Mouse (Mus musculus) spleen, adult 2 months (tissue): ENCODE measurements around the gene Dock4. TPM values are rescaled to one million over a fixed set of nuclear protein-coding genes. Genes with fewer than 3 reads are reported as not detected.
A peak's percentile ranks its signal among the peaks of the same experiment; 100 is the strongest.

Experiments used
- DNase-seq, 2 experiments: peaks; one replicate each; pipeline versions ENCODE4 v3.0.0 to v3.0.0-alpha.2; 2012 to 2021; ENCODE audit warnings: low spot score in 2 of 2, low read depth in 1 of 2
- H3K27ac ChIP-seq: fragments of 200-500 bp; 2 replicates; pipeline ENCODE4 v1.5.1; 2012; ENCODE audit warnings: low read length, inconsistent platforms; ENCODE audit not compliant: insufficient read depth
- H3K27me3 ChIP-seq: fragments of 200-500 bp; 2 replicates; pipeline ENCODE4 v1.6.1; 2012; ENCODE audit warnings: mild to moderate bottlenecking, moderate library complexity, low read length, inconsistent platforms; ENCODE audit not compliant: control insufficient read depth, insufficient read depth
- H3K36me3 ChIP-seq: fragments of 200-500 bp; 2 replicates; pipeline ENCODE4 v1.6.1; 2012; ENCODE audit warnings: mild to moderate bottlenecking, low read length, inconsistent platforms; ENCODE audit not compliant: control insufficient read depth, insufficient read depth
- H3K4me1 ChIP-seq: fragments of 200-500 bp; 2 replicates; pipeline ENCODE4 v1.6.1; 2011; ENCODE audit warnings: inconsistent platforms; ENCODE audit not compliant: control insufficient read depth, insufficient read depth, insufficient read length
- H3K4me3 ChIP-seq: fragments of 200-500 bp; 2 replicates; pipeline ENCODE4 v1.5.1; 2011; ENCODE audit warnings: mild to moderate bottlenecking, inconsistent platforms; ENCODE audit not compliant: insufficient read depth, insufficient read length; ENCODE audit errors: extremely low read depth
- CTCF ChIP-seq: fragments of 200-500 bp; IDR thresholded peaks from 2 replicates; pipeline ENCODE4 v1.5.1; 2011; ENCODE audit warnings: mild to moderate bottlenecking, inconsistent platforms; ENCODE audit not compliant: insufficient read depth, insufficient read length, insufficient replicate concordance; ENCODE audit errors: extremely low read depth
- POLR2A ChIP-seq: fragments of 200-500 bp; IDR thresholded peaks from 2 replicates; pipeline ENCODE4 v1.6.1; 2011; ENCODE audit warnings: low read depth, low read length, inconsistent platforms
- WGBS: fragments of 180-500 bp; shearing (Covaris S2); methylation state at CpG from one replicate; pipeline ENCODE4 v1.1.7; 2018; 5-methylcytosine and 5-hydroxymethylcytosine counted together
- polyA plus RNA-seq: library from polyadenylated mRNA; depleted of rRNA; stranded (reverse); fragments of >200 nt; gene quantifications from 2 replicates; pipeline ENCODE4 v1.2.3, GENCODE M21; 2012

Dock4 gene
- polyA plus RNA-seq, 1 experiment, result 2.3 TPM

- no peak for DNase-seq
- H3K27ac ChIP-seq, result peak overlapping the region; percentile 15; the same call in 1 of the 2 replicates
- TF ChIP-seq CTCF (no peak), POLR2A (no peak)
Measured at GRCm38 (mm10) chr12:40445206-40445605, 546 bp upstream of the Dock4 start.

GRCm38 (mm10) chr12:40446450-40447381, 964 bp downstream of the Dock4 start:
- WGBS, result under 1% methylated on average over 44 of the region's 44 CpGs
- no peak for DNase-seq
- peaks cover 6% of the 10 kb centered on the region; the same call in 1 of the 2 replicates for H3K4me1 ChIP-seq
- peak overlapping the region; percentile 2; the same call in 1 of the 2 replicates for H3K27ac ChIP-seq
- H3K4me3 ChIP-seq, result peak overlapping the region; percentile 74
- peaks cover 10% of the 10 kb centered on the region for H3K27me3 ChIP-seq
- no peak for TF ChIP-seq POLR2A
- no peak for TF ChIP-seq CTCF
- H3K36me3 ChIP-seq, result no peaks in the 10 kb centered on the region

More at GRCm38 (mm10) chr12:40445206-40445605, 546 bp upstream of the Dock4 start:
- peaks cover 6% of the 10 kb centered on the region; the same call in 1 of the 2 replicates for H3K4me1 ChIP-seq
- peak overlapping the region; percentile 96 for H3K4me3 ChIP-seq
- H3K27me3 ChIP-seq, result peaks cover 10% of the 10 kb centered on the region
- WGBS, result under 1% methylated on average over 16 of the region's 16 CpGs
- H3K36me3 ChIP-seq, result no peaks in the 10 kb centered on the region

- Histone ChIP-seq H3K4me1 (peaks cover 6% of the 10 kb centered on the region; the same call in 1 of the 2 replicates), H3K27ac (no peak overlapping the region), H3K4me3 (no peak overlapping the region), H3K36me3 (no peaks in the 10 kb centered on the region), H3K27me3 (peaks cover 10% of the 10 kb centered on the region)
- no peak for TF ChIP-seq CTCF
- TF ChIP-seq POLR2A, result no peak
- 22% methylated on average over 10 of the region's 10 CpGs for WGBS
- no peak for DNase-seq
Measured at GRCm38 (mm10) chr12:40447561-40448355, 2.0 kb downstream of the Dock4 start.

- 91% methylated on average over 9 of the region's 9 CpGs for WGBS
- no peak overlapping the region for H3K4me3 ChIP-seq
- TF ChIP-seq POLR2A (no peak), CTCF (no peak)
Measured at GRCm38 (mm10) chr12:40449119-40449795, 3.5 kb downstream of the Dock4 start.

GRCm38 (mm10) chr12:40456517-40456916, 10.8 kb downstream of the Dock4 start:
- Histone ChIP-seq H3K4me1 (no peaks in the 10 kb centered on the region), H3K27ac (no peak overlapping the region), H3K27me3 (no peaks in the 10 kb centered on the region; the same call in 1 of the 2 replicates), H3K36me3 (no peaks in the 10 kb centered on the region), H3K4me3 (no peak overlapping the region)
- WGBS, result 91% methylated on average over 2 of the region's 2 CpGs
- DNase-seq, result no peak
- TF ChIP-seq CTCF (no peak), POLR2A (no peak)

More at GRCm38 (mm10) chr12:40449119-40449795, 3.5 kb downstream of the Dock4 start:
- Histone ChIP-seq H3K4me1 (peaks cover 6% of the 10 kb centered on the region; the same call in 1 of the 2 replicates), H3K36me3 (no peaks in the 10 kb centered on the region), H3K27ac (no peak overlapping the region), H3K27me3 (peaks cover 10% of the 10 kb centered on the region)
- DNase-seq, result no peak

GRCm38 (mm10) chr12:40458977-40459376, 13.2 kb downstream of the Dock4 start:
- H3K4me1 ChIP-seq, result no peaks in the 10 kb centered on the region
- TF ChIP-seq CTCF (no peak), POLR2A (no peak)
- no peak overlapping the region for H3K27ac ChIP-seq
- no peak for DNase-seq
- WGBS, result 86% methylated on average over 3 of the region's 3 CpGs
- H3K27me3 ChIP-seq, result no peaks in the 10 kb centered on the region
- no peak overlapping the region for H3K4me3 ChIP-seq
- H3K36me3 ChIP-seq, result no peaks in the 10 kb centered on the region
